Mouse (Mus musculus): ENCODE measurements at regions not wholly inside any gene's neighbourhood (a gene's known extent, or its start where the extent isn't known, plus 50 kb on each side); places are given as distances from the start of the nearest gene placed in this dataset.

DNA sequence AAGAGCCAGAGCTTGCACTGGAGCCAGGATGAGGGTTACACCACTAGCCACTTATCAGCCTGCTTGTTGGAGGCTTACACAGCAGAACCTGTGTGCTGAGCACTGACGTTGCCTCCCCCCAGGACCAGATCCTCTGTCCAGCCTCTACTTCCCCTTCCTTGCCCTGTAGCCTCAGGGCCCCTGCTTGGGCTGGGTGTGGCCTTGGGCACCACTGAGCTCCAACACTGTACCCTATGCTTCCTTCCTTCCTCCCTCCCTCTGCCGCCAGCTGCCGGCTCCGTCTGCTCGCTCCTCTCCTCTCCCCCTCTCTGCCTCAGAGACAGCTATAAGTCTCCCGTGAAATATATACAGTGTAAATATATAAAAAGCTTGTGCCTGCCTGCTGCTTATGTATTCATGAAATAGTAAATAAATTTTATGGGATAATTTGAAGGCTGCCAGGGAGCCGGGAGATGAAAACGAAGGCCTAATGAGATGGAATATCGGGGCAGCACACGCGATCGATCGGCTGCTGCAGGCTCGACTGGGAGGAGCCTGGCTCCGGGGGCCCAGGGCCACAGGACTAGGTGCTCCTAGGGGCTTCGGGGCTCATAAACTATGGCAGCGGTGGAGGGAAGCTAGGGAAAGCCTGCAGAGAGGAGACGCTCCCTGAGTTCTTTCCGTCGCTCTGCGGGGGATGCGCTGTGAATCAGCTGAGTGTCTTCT, 135.6 kb downstream of the Rbm19 start:
- no peak for ATAC-seq (ENCODE audit: borderline replicate concordance, extremely low read depth, low FRiP score, low TSS enrichment)
- Histone ChIP-seq H3K27me3 (peaks cover 33% of the 10 kb centered on the region), H3K4me3 (no peak overlapping the region), H3K4me1 (no peaks in the 10 kb centered on the region), H3K9ac (no peak overlapping the region), H3K27ac (no peak overlapping the region), H3K9me3 (no peaks in the 10 kb centered on the region), H3K36me3 (no peaks in the 10 kb centered on the region), H3K4me2 (peak overlapping the region; percentile 11)
- 17% methylated on average over 22 of the region's 22 CpGs for WGBS

DNA sequence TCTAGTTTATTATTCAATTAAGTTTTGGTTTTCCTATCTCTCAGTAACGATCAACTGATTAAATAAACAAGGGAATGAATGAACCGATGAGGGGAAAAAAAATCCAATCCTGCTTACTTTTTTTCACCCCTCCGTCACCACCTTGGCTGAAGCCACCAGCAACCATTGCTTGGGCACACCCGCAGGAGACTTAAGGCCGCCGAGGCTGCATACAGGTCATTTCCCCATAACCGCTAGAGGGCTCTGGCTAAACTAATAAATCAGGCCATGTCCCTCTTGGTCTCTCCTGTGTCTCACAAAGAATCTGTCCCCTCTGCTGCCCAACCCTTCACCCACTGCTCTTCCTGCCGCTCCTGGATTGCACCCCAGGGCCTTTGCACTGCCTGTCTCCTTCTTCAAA, 136.3 kb downstream of the Rbm19 start:
- H3K9me3 ChIP-seq, result no peaks in the 10 kb centered on the region
- peaks cover 39% of the 10 kb centered on the region for H3K27me3 ChIP-seq
- H3K36me3 ChIP-seq, result no peaks in the 10 kb centered on the region
- H3K9ac ChIP-seq, result no peak overlapping the region
- H3K4me3 ChIP-seq, result no peak overlapping the region
- H3K4me1 ChIP-seq, result no peaks in the 10 kb centered on the region
- ATAC-seq (ENCODE audit: borderline replicate concordance, extremely low read depth, low FRiP score, low TSS enrichment), result no peak
- peak overlapping the region; percentile 11; the same call in 1 of the 2 replicates for H3K4me2 ChIP-seq
- H3K27ac ChIP-seq, result no peak overlapping the region
- 13% methylated on average over 8 of the region's 8 CpGs for WGBS

DNA sequence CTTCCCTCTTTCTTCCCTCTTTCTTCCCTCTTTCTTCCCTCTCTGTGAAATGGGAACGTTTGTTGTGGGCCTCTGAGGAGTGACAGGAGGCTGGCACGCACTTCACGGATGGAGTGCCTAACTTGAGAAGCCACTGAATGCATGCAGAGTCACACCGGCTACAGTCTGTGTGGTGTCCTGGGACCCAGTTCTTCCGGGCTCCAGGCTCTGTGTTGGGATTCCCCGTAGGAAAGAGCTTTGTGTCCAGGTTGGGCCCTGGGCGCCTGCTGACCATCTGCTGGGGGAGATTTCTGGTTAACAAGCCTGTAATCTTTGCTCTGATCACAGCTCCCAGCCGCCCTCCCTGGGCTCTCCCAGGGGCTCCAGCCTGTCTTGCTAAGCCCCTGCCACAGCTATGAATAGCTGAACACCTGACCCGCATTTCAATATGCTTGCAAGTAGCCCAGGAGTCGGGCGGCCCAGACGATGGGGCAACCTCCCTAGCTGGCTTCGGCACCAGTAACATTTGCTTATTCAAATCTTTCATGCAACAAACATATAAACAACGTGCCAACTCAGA, 146.5 kb downstream of the Rbm19 start:
- WGBS, result 45% methylated on average over 14 of the region's 14 CpGs
- peaks cover 33% of the 10 kb centered on the region for H3K27me3 ChIP-seq

DNA sequence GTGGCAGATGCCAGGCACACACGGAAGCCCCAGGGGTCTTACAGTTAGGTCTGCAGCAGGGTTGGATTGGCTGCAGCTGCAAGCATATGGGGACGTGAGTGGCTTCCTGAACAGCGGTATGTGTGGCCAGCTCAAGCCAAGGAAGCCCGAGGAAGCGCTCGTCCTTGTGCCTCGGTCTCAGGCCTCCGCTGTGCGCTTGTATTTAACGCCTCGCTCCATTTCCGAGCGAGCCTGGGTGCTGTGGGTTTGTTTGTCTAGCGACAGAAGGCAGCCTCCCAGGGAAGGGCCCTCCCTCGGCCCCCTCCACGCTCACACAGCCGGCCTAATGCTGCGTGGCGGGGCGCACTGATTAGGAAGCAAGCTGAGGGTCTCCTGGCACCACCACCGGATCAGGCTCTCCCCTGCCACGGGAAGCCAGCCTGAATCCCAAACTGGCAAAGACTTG, 153.2 kb downstream of the Rbm19 start:
- Histone ChIP-seq H3K4me1 (no peaks in the 10 kb centered on the region), H3K4me3 (no peak overlapping the region), H3K9me3 (no peaks in the 10 kb centered on the region), H3K9ac (no peak overlapping the region), H3K36me3 (no peaks in the 10 kb centered on the region), H3K27ac (no peak overlapping the region), H3K27me3 (peaks cover 37% of the 10 kb centered on the region), H3K4me2 (peak overlapping the region; percentile 37)
- no peak for ATAC-seq (ENCODE audit: borderline replicate concordance, extremely low read depth, low FRiP score, low TSS enrichment)
- 9% methylated on average over 22 of the region's 22 CpGs for WGBS

More for the DNA sequence above, 146.5 kb downstream of the Rbm19 start:
- no peaks in the 10 kb centered on the region for H3K9me3 ChIP-seq
- H3K4me1 ChIP-seq, result no peaks in the 10 kb centered on the region
- no peak overlapping the region for H3K27ac ChIP-seq
- no peak overlapping the region for H3K9ac ChIP-seq
- H3K4me3 ChIP-seq, result no peak overlapping the region
- H3K4me2 ChIP-seq, result no peak overlapping the region
- no peak for ATAC-seq (ENCODE audit: borderline replicate concordance, extremely low read depth, low FRiP score, low TSS enrichment)
- H3K36me3 ChIP-seq, result no peaks in the 10 kb centered on the region

DNA sequence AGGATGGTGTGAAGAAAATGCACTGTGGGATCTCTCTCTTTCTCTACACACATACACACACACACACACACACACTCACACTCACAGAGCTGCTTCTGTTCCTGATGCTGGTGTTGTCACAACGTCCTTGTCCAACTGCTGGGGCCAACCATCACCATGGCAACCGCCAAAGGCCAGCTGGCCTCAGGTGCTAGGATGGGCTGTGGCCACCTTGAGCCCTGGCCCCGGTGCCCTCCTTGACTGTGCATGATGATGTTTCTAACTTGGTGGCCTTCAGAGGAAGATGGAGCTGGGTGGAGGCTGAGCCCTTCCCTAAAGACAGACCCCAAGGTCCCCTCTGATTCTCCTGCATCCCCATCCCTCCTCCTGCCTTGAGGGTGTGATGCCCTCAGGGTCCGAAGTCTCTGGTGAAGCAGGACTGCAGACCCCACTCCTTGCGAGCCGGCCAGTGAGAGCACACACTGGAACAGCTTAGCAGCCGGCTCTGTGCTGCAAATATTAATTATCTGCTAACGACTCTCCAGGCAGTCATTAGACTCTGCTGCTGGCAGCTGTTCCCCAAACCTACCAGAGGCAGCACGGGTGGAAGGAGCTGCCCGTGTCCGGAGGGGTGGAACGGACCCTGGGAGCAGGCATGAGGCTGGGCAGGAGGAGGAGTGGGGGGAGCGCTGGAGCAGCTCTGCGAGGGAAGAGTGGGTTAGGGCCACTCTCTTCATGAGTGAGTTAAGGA, 154.8 kb downstream of the Rbm19 start:
- ATAC-seq (ENCODE audit: borderline replicate concordance, extremely low read depth, low FRiP score, low TSS enrichment), result no peak; the same call in 1 of the 2 replicates

DNA sequence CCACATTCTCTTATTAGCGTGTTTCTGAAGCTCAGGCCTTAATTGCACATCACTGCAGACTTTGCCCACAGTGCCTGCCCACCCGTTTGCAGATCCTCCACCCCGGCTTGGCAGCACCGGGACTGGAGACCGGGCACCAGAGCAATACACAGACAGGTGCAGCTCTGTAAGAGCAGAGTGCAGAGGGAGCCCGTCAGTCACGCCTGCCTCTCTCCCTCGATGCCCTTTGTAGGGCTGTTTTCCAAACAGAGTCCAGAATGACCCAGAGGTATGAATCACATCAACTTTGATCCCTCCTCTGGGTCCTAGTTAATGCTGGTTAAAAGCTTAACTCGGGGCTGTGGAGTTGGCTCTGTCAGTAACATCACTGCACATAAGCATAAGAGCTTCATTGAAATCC, 155.3 kb upstream of the Lhx5 start:
- no peaks in the 10 kb centered on the region for H3K36me3 ChIP-seq
- WGBS, result 60% methylated on average over 9 of the region's 9 CpGs
- H3K4me2 ChIP-seq, result no peak overlapping the region
- H3K9me3 ChIP-seq, result no peaks in the 10 kb centered on the region
- H3K4me1 ChIP-seq, result no peaks in the 10 kb centered on the region
- peaks cover 34% of the 10 kb centered on the region for H3K27me3 ChIP-seq
- ATAC-seq (ENCODE audit: borderline replicate concordance, extremely low read depth, low FRiP score, low TSS enrichment), result no peak
- no peak overlapping the region for H3K9ac ChIP-seq
- H3K27ac ChIP-seq, result no peak overlapping the region
- no peak overlapping the region for H3K4me3 ChIP-seq

More for the DNA sequence above, 154.8 kb downstream of the Rbm19 start:
- Histone ChIP-seq H3K4me2 (no peak overlapping the region), H3K9ac (no peak overlapping the region), H3K9me3 (no peaks in the 10 kb centered on the region), H3K36me3 (no peaks in the 10 kb centered on the region), H3K4me1 (no peaks in the 10 kb centered on the region), H3K27me3 (peaks cover 37% of the 10 kb centered on the region), H3K27ac (no peak overlapping the region), H3K4me3 (no peak overlapping the region)
- 37% methylated on average over 14 of the region's 14 CpGs for WGBS

DNA sequence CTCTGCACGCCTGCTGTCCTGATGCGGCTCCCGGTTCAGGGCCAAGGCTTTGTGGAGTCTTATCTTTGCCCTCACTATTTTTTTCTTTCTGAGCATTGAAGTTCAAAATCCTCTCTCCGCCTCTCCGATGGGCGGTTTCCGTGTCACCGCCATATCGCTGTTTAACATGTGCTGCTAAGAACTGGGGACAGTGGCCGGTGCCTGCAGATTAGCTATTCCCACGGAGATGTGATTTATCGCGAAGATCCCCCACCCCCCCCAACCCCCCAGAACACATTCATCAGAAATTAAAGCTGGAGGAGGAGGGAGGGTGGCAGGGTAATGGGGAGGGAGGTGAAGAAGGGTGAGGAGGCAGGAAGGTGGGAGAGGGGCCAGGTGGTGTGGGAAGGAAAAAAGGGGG, 151.2 kb upstream of the Lhx5 start:
- ATAC-seq (ENCODE audit: borderline replicate concordance, extremely low read depth, low FRiP score, low TSS enrichment), result no peak
- no peak overlapping the region for H3K4me2 ChIP-seq
- H3K27ac ChIP-seq, result no peak overlapping the region
- no peaks in the 10 kb centered on the region for H3K36me3 ChIP-seq
- H3K4me3 ChIP-seq, result no peak overlapping the region
- no peaks in the 10 kb centered on the region for H3K4me1 ChIP-seq
- H3K9me3 ChIP-seq, result no peaks in the 10 kb centered on the region
- peaks cover 69% of the 10 kb centered on the region for H3K27me3 ChIP-seq
- H3K9ac ChIP-seq, result no peak overlapping the region
- 2% methylated on average over 13 of the region's 13 CpGs for WGBS

DNA sequence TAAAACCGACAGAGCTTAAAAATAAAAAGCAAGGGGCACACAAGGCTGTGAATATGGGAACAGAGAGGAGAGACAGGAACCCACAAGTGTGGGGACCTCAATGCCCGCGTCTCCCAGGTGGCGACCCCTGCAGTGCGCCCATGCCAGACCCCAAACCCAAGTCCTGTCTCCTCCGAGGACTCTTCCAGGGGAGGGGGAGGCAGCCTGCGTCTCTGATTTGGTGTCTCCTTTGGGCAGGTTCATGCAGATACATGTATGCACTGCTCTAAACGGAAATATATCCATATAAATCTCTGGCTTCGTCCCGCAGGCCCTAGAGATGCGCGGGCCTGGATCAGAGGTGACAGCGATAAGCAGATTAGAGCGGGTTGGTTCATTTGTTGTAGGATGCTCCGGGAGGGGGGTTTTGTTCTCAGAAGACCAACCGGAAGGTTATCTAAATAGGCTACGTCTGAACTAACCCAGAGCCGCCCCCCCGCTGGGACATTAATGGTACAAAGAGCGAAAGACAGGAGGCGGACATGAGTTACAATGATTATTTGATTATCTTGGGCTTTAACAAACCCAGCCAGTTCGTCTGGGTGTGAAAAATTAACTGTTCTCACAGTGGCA, 150.4 kb upstream of the Lhx5 start:
- Histone ChIP-seq H3K4me2 (no peak overlapping the region), H3K9me3 (no peaks in the 10 kb centered on the region), H3K4me1 (no peaks in the 10 kb centered on the region), H3K9ac (no peak overlapping the region), H3K4me3 (no peak overlapping the region), H3K36me3 (no peaks in the 10 kb centered on the region), H3K27me3 (peaks cover 76% of the 10 kb centered on the region), H3K27ac (no peak overlapping the region)
- WGBS, result 5% methylated on average over 22 of the region's 22 CpGs
- ATAC-seq (ENCODE audit: borderline replicate concordance, extremely low read depth, low FRiP score, low TSS enrichment), result no peak

DNA sequence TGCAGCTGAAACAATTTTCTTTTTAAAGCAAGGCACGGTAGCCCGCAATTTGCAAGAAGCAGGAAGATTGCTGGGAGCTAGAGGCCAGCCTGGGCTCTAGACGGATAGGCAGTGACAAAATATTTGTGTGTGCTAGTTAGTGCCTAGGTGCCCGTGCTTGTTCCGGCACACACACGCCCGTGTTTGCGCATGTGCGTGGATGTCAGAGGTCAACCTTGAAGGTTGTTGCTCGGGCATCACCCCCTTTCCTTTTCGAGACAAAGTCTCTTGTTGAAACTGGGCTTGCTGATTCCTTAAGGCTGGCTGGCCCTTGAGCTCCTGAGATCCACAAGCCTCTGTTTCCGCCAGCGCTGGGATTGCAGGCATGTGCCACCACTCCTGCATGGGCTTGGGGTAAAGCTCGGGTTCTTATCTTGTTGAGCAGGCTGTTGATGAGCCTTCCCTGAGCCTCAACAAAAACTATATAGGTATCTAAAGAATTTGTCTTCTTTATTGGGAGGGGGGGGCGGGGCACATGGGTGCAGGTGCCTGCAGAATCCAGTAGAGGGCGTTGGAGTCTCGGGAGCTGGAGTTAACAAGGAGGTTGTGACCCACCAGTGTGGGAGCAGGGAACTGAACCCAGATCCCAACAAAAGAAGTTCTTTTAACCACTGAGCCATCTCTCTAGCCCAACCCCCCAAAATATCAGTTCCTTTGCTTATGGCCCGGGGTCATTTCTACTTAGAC, 149.5 kb upstream of the Lhx5 start:
- Histone ChIP-seq H3K27me3 (peaks cover 84% of the 10 kb centered on the region), H3K4me2 (no peak overlapping the region)
- 30% methylated on average over 18 of the region's 18 CpGs for WGBS

DNA sequence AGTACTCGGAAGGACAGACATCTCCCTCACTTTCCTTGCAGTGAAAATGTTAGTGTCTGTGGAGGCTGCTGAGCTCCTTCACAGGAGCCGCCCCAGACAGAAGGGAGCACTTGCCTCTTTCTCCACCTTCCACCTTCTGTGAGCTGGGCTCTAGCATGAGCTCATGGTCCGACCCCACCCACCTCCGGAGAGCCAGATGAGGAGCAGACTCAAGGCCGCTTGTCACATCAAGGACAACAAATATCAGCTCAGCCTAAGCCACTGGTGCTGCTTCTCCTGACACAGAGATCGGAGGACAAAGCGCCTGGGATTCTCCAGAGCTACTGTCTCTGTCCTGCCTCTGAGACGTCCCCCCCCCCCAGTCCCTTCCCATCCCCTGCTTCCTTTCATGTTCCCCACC, 146.9 kb upstream of the Lhx5 start:
- H3K9me3 ChIP-seq, result no peaks in the 10 kb centered on the region
- H3K36me3 ChIP-seq, result no peaks in the 10 kb centered on the region
- no peak overlapping the region for H3K4me3 ChIP-seq
- H3K9ac ChIP-seq, result no peak overlapping the region
- no peak overlapping the region for H3K27ac ChIP-seq
- peaks cover 88% of the 10 kb centered on the region for H3K27me3 ChIP-seq
- no peaks in the 10 kb centered on the region for H3K4me1 ChIP-seq
- 31% methylated on average over 7 of the region's 8 CpGs for WGBS
- no peak for ATAC-seq (ENCODE audit: borderline replicate concordance, extremely low read depth, low FRiP score, low TSS enrichment)
- H3K4me2 ChIP-seq, result no peak overlapping the region

More for the DNA sequence above, 149.5 kb upstream of the Lhx5 start:
- Histone ChIP-seq H3K4me1 (no peaks in the 10 kb centered on the region), H3K4me3 (no peak overlapping the region), H3K36me3 (no peaks in the 10 kb centered on the region), H3K9me3 (no peaks in the 10 kb centered on the region), H3K9ac (no peak overlapping the region), H3K27ac (no peak overlapping the region)
- no peak for ATAC-seq (ENCODE audit: borderline replicate concordance, extremely low read depth, low FRiP score, low TSS enrichment)

DNA sequence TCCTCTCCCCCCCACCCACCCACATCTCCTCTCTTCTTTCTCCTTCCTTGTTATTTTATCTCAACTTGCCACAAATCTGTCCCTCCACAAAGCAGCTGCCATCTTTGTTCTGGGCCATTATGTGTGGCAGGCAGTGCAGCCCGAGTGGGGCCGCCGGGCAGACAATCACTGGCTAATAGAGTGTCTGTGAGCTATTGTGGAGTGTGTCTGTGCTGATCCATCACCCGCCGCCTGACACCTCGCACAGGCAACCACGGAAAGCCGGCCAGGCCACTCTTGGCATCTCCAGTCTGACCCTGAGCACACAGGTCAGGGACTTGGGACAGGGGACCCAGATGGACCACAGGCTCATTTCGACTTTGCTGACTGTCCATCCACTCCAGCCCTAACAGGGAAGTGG, 146.5 kb upstream of the Lhx5 start:
- no peak overlapping the region for H3K9ac ChIP-seq
- H3K4me1 ChIP-seq, result no peaks in the 10 kb centered on the region
- H3K9me3 ChIP-seq, result no peaks in the 10 kb centered on the region
- H3K36me3 ChIP-seq, result no peaks in the 10 kb centered on the region
- 10% methylated on average over 9 of the region's 9 CpGs for WGBS
- H3K27ac ChIP-seq, result no peak overlapping the region
- no peak for ATAC-seq (ENCODE audit: borderline replicate concordance, extremely low read depth, low FRiP score, low TSS enrichment)
- H3K4me2 ChIP-seq, result no peak overlapping the region
- H3K4me3 ChIP-seq, result no peak overlapping the region
- peaks cover 84% of the 10 kb centered on the region for H3K27me3 ChIP-seq
